Mouse (Mus musculus) stomach, postnatal 0 days (tissue): Measurements from ENCODE around the gene Cfap43. TPM values are rescaled to one million over a fixed set of nuclear protein-coding genes. Genes with fewer than 3 reads are reported as not detected.

Source experiments
- ATAC-seq: fragments of 200-750 bp; cut with Nextera tagmentation; 2 replicates; pipeline ENCODE4 v1.8.0; 2017; ENCODE audit not compliant: low FRiP score, low TSS enrichment
- DNase-seq: peaks from one replicate; pipeline ENCODE4 v3.0.0-alpha.2; 2016; ENCODE audit warnings: low spot score
- H3K27ac ChIP-seq: fragments of 300-500 bp; sonication (generic); replicated peaks from 2 replicates; pipeline ENCODE4 v1.5.1; 2014; ENCODE audit warnings: mild to moderate bottlenecking, control low read depth
- H3K27me3 ChIP-seq: fragments of 300-500 bp; sonication (generic); 2 replicates; pipeline ENCODE4 v1.6.1; 2014; ENCODE audit warnings: low read length; ENCODE audit not compliant: control insufficient read depth, insufficient read depth
- H3K36me3 ChIP-seq: fragments of 300-500 bp; sonication (generic); 2 replicates; pipeline ENCODE4 v1.6.1; 2014; ENCODE audit warnings: low read length, mixed read lengths; ENCODE audit not compliant: control insufficient read depth, insufficient read depth
- H3K4me1 ChIP-seq: fragments of 300-500 bp; sonication (generic); replicated peaks from 2 replicates; pipeline ENCODE4 v1.6.1; 2014; ENCODE audit warnings: antibody characterized with exemption; ENCODE audit not compliant: control insufficient read depth, insufficient read depth
- H3K4me2 ChIP-seq: fragments of 300-500 bp; sonication (generic); replicated peaks from 2 replicates; pipeline ENCODE4 v1.6.1; 2014; ENCODE audit warnings: low read depth, mild to moderate bottlenecking, control low read depth, moderate library complexity
- H3K4me3 ChIP-seq: fragments of 300-500 bp; sonication (generic); 2 replicates; pipeline ENCODE4 v1.5.1; 2014; ENCODE audit warnings: low read depth, low read length, control low read depth
- H3K9ac ChIP-seq: fragments of 300-500 bp; sonication (generic); 2 replicates; pipeline ENCODE4 v1.6.1; 2014; ENCODE audit warnings: mild to moderate bottlenecking, low read length, control low read depth, mixed read lengths
- H3K9me3 ChIP-seq: fragments of 300-500 bp; sonication (generic); 2 replicates; pipeline ENCODE4 v1.6.1; 2016; ENCODE audit warnings: low read length; ENCODE audit not compliant: control insufficient read depth
- CTCF ChIP-seq: IDR thresholded peaks from 2 replicates; pipeline ENCODE4 v1.5.1; 2016; ENCODE audit warnings: antibody characterized with exemption, low read depth, mild to moderate bottlenecking, moderate library complexity
- EP300 ChIP-seq: optimal IDR thresholded peaks from 2 replicates; pipeline ENCODE3; 2016; ENCODE audit warnings: antibody characterized with exemption
- WGBS: fragments of 180-500 bp; shearing (Covaris S2); extraction: QIAGEN DNeasy Blood & Tissue Kit; methylation state at CpG from one replicate; pipeline ENCODE4 v1.1.7; 2014; 5-methylcytosine and 5-hydroxymethylcytosine counted together
- polyA plus RNA-seq: library from polyadenylated mRNA; unstranded; fragments of >200 nt; fragmentation: Nextera tagmentation; extraction: Ambion mirVana; gene quantifications from 2 replicates; pipeline ENCODE4 v1.2.1, GENCODE M21; 2015

The Cfap43 gene
- polyA plus RNA-seq, 1 experiment from 2014 or later: 0.51 TPM

GRCm38 (mm10) chr19:47898472-47899079 lies 20.5 kb downstream of the Cfap43 start:
- H3K27me3 ChIP-seq: no peaks in the 10 kb centered on the region
- no peak overlapping the region for H3K4me2 ChIP-seq
- DNase-seq (no peak), ATAC-seq (no peak)
- no peak overlapping the region for H3K27ac ChIP-seq
- WGBS: 78% methylated on average over 8 of the region's 8 CpGs
- peaks cover 12% of the 10 kb centered on the region for H3K36me3 ChIP-seq
- H3K4me1 ChIP-seq: no peaks in the 10 kb centered on the region
- no peak overlapping the region for H3K4me3 ChIP-seq
- no peak for TF ChIP-seq CTCF
- no peak for TF ChIP-seq EP300
- no peak overlapping the region for H3K9ac ChIP-seq
- H3K9me3 ChIP-seq: no peaks in the 10 kb centered on the region

- Histone ChIP-seq H3K4me1 (peaks cover 8% of the 10 kb centered on the region), H3K4me2 (no peak overlapping the region), H3K9me3 (no peaks in the 10 kb centered on the region), H3K27ac (no peak overlapping the region), H3K27me3 (no peaks in the 10 kb centered on the region), H3K4me3 (no peak overlapping the region), H3K36me3 (peaks cover 12% of the 10 kb centered on the region), H3K9ac (no peak overlapping the region)
- WGBS: 89% methylated on average over 6 of the region's 6 CpGs
- no peak for DNase-seq
- no peak for ATAC-seq
- TF ChIP-seq EP300 (no peak), CTCF (no peak)
Measured at GRCm38 (mm10) chr19:47893092-47893491, 26.0 kb downstream of the Cfap43 start.

GRCm38 (mm10) chr19:47891562-47892312 lies 27.4 kb downstream of the Cfap43 start:
- no peak for DNase-seq
- Histone ChIP-seq H3K9me3 (no peaks in the 10 kb centered on the region), H3K4me3 (no peak overlapping the region), H3K9ac (no peak overlapping the region), H3K27me3 (no peaks in the 10 kb centered on the region), H3K4me2 (no peak overlapping the region), H3K36me3 (peaks cover 7% of the 10 kb centered on the region), H3K4me1 (peaks cover 8% of the 10 kb centered on the region), H3K27ac (peak overlapping the region; percentile 78)
- ATAC-seq: peak; percentile 63
- no peak for TF ChIP-seq EP300
- TF ChIP-seq CTCF: no peak
- 42% methylated on average over 11 of the region's 11 CpGs for WGBS

- Histone ChIP-seq H3K4me3 (peak overlapping the region; percentile 17), H3K4me2 (peak overlapping the region; percentile 41), H3K27me3 (no peaks in the 10 kb centered on the region), H3K9ac (no peak overlapping the region; the same call in 1 of the 2 replicates), H3K9me3 (no peaks in the 10 kb centered on the region), H3K36me3 (no peaks in the 10 kb centered on the region), H3K4me1 (peaks cover 8% of the 10 kb centered on the region), H3K27ac (peak overlapping the region; percentile 78)
- ATAC-seq (no peak; the same call in 1 of the 2 replicates), DNase-seq (no peak)
- WGBS: 32% methylated on average over 10 of the region's 10 CpGs
- TF ChIP-seq EP300 (no peak), CTCF (no peak)
Measured at GRCm38 (mm10) chr19:47890489-47891130, 28.5 kb downstream of the Cfap43 start.

- WGBS: 85% methylated on average over 8 of the region's 8 CpGs
- no peak for TF ChIP-seq CTCF
- no peaks in the 10 kb centered on the region for H3K9me3 ChIP-seq
- H3K27ac ChIP-seq: 0 out of 2 replicates have a peak overlapping the region, but pooled peaks have one; percentile 8
- no peak for DNase-seq
- H3K4me1 ChIP-seq: peaks cover 8% of the 10 kb centered on the region
- ATAC-seq: no peak
- H3K4me2 ChIP-seq: no peak overlapping the region
- no peaks in the 10 kb centered on the region for H3K27me3 ChIP-seq
- H3K4me3 ChIP-seq: no peak overlapping the region
- H3K36me3 ChIP-seq: no peaks in the 10 kb centered on the region
- H3K9ac ChIP-seq: no peak overlapping the region
Measured at GRCm38 (mm10) chr19:47888037-47888436, 31.1 kb downstream of the Cfap43 start.
